Mouse (Mus musculus): ENCODE measurements around the gene Cdipt. TPM values are rescaled to one million over a fixed set of nuclear protein-coding genes. Genes with fewer than 3 reads are reported as not detected.

Gene Cdipt
- polyA plus RNA-seq, 1 experiment from 2014 or later = 44.8 TPM

DNA sequence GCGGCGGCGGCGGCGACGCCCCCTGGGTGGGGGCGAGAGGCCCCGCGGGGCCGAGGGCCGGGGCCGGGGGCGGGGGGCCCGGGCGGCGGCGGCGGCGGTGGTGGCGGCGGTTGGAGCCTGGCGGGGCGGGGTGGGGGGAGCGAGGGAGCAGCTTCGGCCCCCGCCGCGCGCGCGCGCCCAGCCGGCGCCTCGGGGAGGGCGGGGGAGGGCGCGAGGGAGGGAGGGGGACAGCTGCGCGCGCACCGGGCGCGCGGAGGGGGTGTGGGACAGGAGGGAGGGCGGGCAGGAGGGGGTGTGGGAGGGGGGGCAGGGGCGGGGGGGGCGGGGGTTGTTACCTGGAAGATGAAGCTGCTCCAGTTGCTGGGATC is 50.9 kb downstream of the Cdipt start:
- 4% methylated on average over 31 of the region's 48 CpGs for WGBS (ENCODE audit: insufficient replicate concordance)

DNA sequence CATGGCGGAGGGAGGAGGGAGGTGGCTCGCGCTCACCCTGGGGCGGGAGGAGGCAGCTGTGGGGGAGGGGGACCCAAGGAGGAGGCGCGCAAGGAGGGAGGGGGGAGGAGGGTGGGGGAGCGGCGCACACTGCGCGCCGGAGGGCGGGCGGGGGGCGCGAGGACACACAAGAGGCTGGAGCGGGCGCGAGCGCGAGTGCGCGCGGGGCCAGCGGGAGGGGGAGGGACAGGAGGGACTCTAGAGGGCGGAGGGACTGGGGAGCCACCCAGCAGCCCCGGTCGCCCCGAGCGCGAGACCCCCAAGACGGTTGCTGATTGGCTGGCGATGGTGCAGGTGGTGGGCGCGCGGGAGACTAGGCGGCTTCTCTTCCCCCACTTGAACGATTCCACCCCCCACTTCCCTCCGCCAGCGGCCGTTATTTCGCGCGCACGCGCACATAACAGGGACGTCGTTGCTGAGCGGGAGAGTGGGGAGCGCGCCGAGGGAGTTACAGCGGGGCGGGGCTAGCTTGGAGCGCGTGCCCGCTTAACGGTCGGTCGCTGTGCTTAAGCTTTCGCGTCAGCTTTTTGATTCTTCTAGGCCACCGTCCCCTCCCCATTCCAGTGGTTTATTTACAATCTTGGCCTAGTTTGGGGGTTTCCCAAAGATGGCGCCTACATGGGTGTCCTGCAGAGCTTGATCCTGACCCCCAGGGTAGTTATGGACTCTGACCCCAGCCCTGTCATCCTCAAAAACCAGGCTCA is 51.4 kb downstream of the Cdipt start, which contains the start of gene Maz:
Maz (minus strand) TSS at position 54 of the 743 bp plus-strand sequence.
- under 1% methylated on average over 54 of the region's 63 CpGs for WGBS (ENCODE audit: insufficient replicate concordance)
- Histone ChIP-seq H3K36me3 (replicated peaks) (peaks cover 79% of the 10 kb centered on the region), H3K4me1 (replicated peaks) (peaks cover 73% of the 10 kb centered on the region), H3K9ac (peak within 1 kb of the TSS; percentile 99), H3K9me3 (replicated peaks) (no peaks in the 10 kb centered on the region), H3K4me3 (replicated peaks) (peak within 1 kb of the TSS; percentile 98), H3K27ac (replicated peaks) (peak within 1 kb of the TSS; percentile 97), H3K4me2 (peak within 1 kb of the TSS; percentile 98), H3K27me3 (no peaks in the 10 kb centered on the region)
- peak; percentile 81 for ATAC-seq (ENCODE audit: insufficient read depth)

More for the DNA sequence above, 50.9 kb downstream of the Cdipt start:
- Histone ChIP-seq H3K9ac (peak overlapping the region; percentile 99), H3K27ac (replicated peaks) (peak overlapping the region; percentile 97), H3K4me1 (replicated peaks) (peaks cover 77% of the 10 kb centered on the region), H3K27me3 (no peaks in the 10 kb centered on the region), H3K4me2 (peak overlapping the region; percentile 98), H3K9me3 (replicated peaks) (no peaks in the 10 kb centered on the region), H3K4me3 (replicated peaks) (peak overlapping the region; percentile 98), H3K36me3 (replicated peaks) (peaks cover 78% of the 10 kb centered on the region)
- peak; percentile 45 for ATAC-seq (ENCODE audit: insufficient read depth)

DNA sequence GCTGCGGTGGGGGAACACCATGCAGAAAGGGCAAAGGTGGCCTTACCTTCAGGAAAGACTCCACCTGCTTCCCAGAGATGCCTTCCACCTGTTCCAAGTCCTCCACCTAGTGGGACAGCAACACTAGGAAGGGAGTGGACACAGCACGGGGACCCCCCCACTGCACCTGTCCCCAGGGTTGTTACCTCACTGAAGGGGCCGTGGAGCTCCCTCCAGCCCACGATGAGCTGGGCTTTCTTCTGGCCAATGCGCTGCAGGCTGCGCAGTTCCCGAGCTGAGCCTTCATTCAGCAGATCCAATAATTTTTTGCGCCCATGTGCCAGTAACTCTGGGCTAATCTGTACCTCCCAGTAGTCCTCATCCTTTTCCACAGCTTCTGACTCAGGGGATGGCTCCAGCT is 52.2 kb downstream of the Cdipt start:
- H3K9ac ChIP-seq = peak overlapping the region; percentile 99
- H3K4me3 ChIP-seq (replicated peaks) = peak overlapping the region; percentile 98
- H3K27ac ChIP-seq (replicated peaks) = peak overlapping the region; percentile 97
- WGBS (ENCODE audit: insufficient replicate concordance) = 55% methylated on average over 8 of the region's 8 CpGs
- H3K4me2 ChIP-seq = peak overlapping the region; percentile 98
- no peak for ATAC-seq (ENCODE audit: insufficient read depth)
- H3K9me3 ChIP-seq (replicated peaks) = no peaks in the 10 kb centered on the region
- no peaks in the 10 kb centered on the region for H3K27me3 ChIP-seq
- peaks cover 66% of the 10 kb centered on the region for H3K4me1 ChIP-seq (replicated peaks)
- H3K36me3 ChIP-seq (replicated peaks) = peaks cover 79% of the 10 kb centered on the region

Other genes starting within 250 kb of the Cdipt start
- 20.0 and 23.5 TPM in 2 replicates for gene Mapk3, start 216.3 kb upstream of the Cdipt start, polyA plus RNA-seq (2015; fragmentation: Nextera tagmentation; extraction: Ambion mirVana)
- gene Gdpd3, start 209.6 kb upstream of the Cdipt start, polyA plus RNA-seq (2015; fragmentation: Nextera tagmentation; extraction: Ambion mirVana) = 0.74 and 0.84 TPM in 2 replicates
- 103 and 119 TPM in 2 replicates for gene Ypel3, start 199.0 kb upstream of the Cdipt start, polyA plus RNA-seq (2015; fragmentation: Nextera tagmentation; extraction: Ambion mirVana)
- 0.50 and 0.79 TPM in 2 replicates for gene Tbx6, start 194.4 kb upstream of the Cdipt start, polyA plus RNA-seq (2015; fragmentation: Nextera tagmentation; extraction: Ambion mirVana)
- gene Ppp4c, start 183.4 kb upstream of the Cdipt start, polyA plus RNA-seq (2015; fragmentation: Nextera tagmentation; extraction: Ambion mirVana) = 107 and 113 TPM in 2 replicates
- not detected in 2 replicates for gene Fam57b, start 178.2 kb upstream of the Cdipt start, polyA plus RNA-seq (2015; fragmentation: Nextera tagmentation; extraction: Ambion mirVana)
- gene 4930451I11Rik, start 144.3 kb upstream of the Cdipt start, polyA plus RNA-seq (2015; fragmentation: Nextera tagmentation; extraction: Ambion mirVana) = not detected in 2 replicates
- gene Doc2a, start 128.5 kb upstream of the Cdipt start, polyA plus RNA-seq (2015; fragmentation: Nextera tagmentation; extraction: Ambion mirVana) = 0.09 TPM in 1 of 2 replicates, not detected in the other
- 8.6 and 13.6 TPM in 2 replicates for gene Hirip3, start 113.9 kb upstream of the Cdipt start, polyA plus RNA-seq (2015; fragmentation: Nextera tagmentation; extraction: Ambion mirVana)
- 29.4 and 33.9 TPM in 2 replicates for gene Ino80e, start 113.5 kb upstream of the Cdipt start, polyA plus RNA-seq (2015; fragmentation: Nextera tagmentation; extraction: Ambion mirVana)
- 11.3 and 12.9 TPM in 2 replicates for gene Taok2, start 91.2 kb upstream of the Cdipt start, polyA plus RNA-seq (2015; fragmentation: Nextera tagmentation; extraction: Ambion mirVana)
- 17.0 and 19.3 TPM in 2 replicates for gene Tmem219, start 53.0 kb upstream of the Cdipt start, polyA plus RNA-seq (2015; fragmentation: Nextera tagmentation; extraction: Ambion mirVana)
- gene Kctd13, start 47.0 kb upstream of the Cdipt start, polyA plus RNA-seq (2015; fragmentation: Nextera tagmentation; extraction: Ambion mirVana) = 4.1 and 5.0 TPM in 2 replicates
- gene Asphd1, start 26.3 kb upstream of the Cdipt start, polyA plus RNA-seq (2015; fragmentation: Nextera tagmentation; extraction: Ambion mirVana) = not detected in 2 replicates
- gene Sez6l2, start 25.4 kb upstream of the Cdipt start, polyA plus RNA-seq (2015; fragmentation: Nextera tagmentation; extraction: Ambion mirVana) = 0.07 and 0.12 TPM in 2 replicates
- 0.46 and 0.63 TPM in 2 replicates for gene Cdiptos, start 184 bp downstream of the Cdipt start, polyA plus RNA-seq (2015; fragmentation: Nextera tagmentation; extraction: Ambion mirVana)
- 9.2 TPM in 2 replicates for gene Mvp, start 38.7 kb downstream of the Cdipt start, polyA plus RNA-seq (2015; fragmentation: Nextera tagmentation; extraction: Ambion mirVana)
- not detected in 2 replicates for gene Pagr1b, start 40.6 kb downstream of the Cdipt start, polyA plus RNA-seq (2015; fragmentation: Nextera tagmentation; extraction: Ambion mirVana)
- 32.8 and 39.1 TPM in 2 replicates for gene Pagr1a, start 41.4 kb downstream of the Cdipt start, polyA plus RNA-seq (2015; fragmentation: Nextera tagmentation; extraction: Ambion mirVana)
- 3.6 and 4.0 TPM in 2 replicates for gene Gm42742, start 45.2 kb downstream of the Cdipt start, polyA plus RNA-seq (2015; fragmentation: Nextera tagmentation; extraction: Ambion mirVana)
- 0.13 and 0.56 TPM in 2 replicates for gene Prrt2, start 45.3 kb downstream of the Cdipt start, polyA plus RNA-seq (2015; fragmentation: Nextera tagmentation; extraction: Ambion mirVana)
- 38.1 and 45.7 TPM in 2 replicates for gene Maz, start 51.1 kb downstream of the Cdipt start, polyA plus RNA-seq (2015; fragmentation: Nextera tagmentation; extraction: Ambion mirVana)
- 108 and 111 TPM in 2 replicates for gene Kif22, start 66.6 kb downstream of the Cdipt start, polyA plus RNA-seq (2015; fragmentation: Nextera tagmentation; extraction: Ambion mirVana)
- gene Zg16, start 111.4 kb downstream of the Cdipt start, polyA plus RNA-seq (2015; fragmentation: Nextera tagmentation; extraction: Ambion mirVana) = 0.24 and 0.33 TPM in 2 replicates
- gene AI467606, start 115.4 kb downstream of the Cdipt start, polyA plus RNA-seq (2015; fragmentation: Nextera tagmentation; extraction: Ambion mirVana) = 8.2 and 9.5 TPM in 2 replicates
- gene Qprt, start 146.3 kb downstream of the Cdipt start, polyA plus RNA-seq (2015; fragmentation: Nextera tagmentation; extraction: Ambion mirVana) = 65.5 and 76.7 TPM in 2 replicates
- 6.7 and 6.8 TPM in 2 replicates for gene Spn, start 161.9 kb downstream of the Cdipt start, polyA plus RNA-seq (2015; fragmentation: Nextera tagmentation; extraction: Ambion mirVana)
- gene Cd2bp2, start 220.1 kb downstream of the Cdipt start, polyA plus RNA-seq (2015; fragmentation: Nextera tagmentation; extraction: Ambion mirVana) = 18.0 and 21.5 TPM in 2 replicates
- gene Tbc1d10b, start 232.6 kb downstream of the Cdipt start, polyA plus RNA-seq (2015; fragmentation: Nextera tagmentation; extraction: Ambion mirVana) = 17.1 and 18.2 TPM in 2 replicates
- gene Mylpf, start 233.0 kb downstream of the Cdipt start, polyA plus RNA-seq (2015; fragmentation: Nextera tagmentation; extraction: Ambion mirVana) = 67.8 and 89.3 TPM in 2 replicates